Mouse (Mus musculus) lung, postnatal 10 days (tissue): Measurements from ENCODE around the gene Asb4.

Experiments
- DNase-seq: peaks from one replicate; pipeline ENCODE4 v3.0.0; 2021

Asb4 gene

DNA sequence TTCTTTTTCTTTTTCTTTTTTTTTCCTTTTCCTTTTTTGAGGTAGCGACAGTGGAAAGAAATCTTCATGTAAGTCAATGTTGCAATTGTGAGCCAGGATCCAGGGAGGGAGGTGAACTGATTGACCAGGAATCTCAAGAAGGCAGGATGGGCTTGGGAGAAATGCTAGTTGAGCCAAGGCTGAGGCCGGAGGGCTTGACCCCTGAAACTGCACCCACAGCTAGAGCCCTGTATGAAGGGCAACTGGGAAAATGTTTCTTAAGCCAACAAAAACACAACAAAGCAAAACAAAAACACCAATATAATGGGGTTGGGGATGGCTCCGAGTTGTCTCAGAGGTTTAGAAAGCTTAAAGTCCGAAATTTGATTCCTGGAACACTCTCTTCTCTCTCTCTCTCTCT is 65.2 kb downstream of the Asb4 start:
- no peak for DNase-seq

DNA sequence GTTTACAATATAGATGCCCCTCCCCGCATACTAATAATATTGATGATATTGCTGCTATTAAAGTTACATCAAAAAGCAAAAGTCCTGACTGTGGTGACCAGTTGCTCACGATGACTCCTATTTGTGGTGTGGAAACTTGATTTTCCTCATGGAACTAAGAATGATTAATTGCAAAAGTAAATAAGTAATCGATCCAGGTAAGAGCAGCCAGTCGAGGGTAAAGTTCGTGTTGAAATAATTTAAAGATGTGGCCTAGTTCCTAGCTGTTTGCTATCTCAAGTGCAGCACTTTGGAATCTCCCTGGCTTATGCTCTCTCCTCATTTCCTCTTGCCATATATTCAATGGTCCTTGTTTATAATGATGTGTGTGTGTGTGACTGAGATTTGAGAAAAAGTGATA is 66.7 kb downstream of the Asb4 start:
- DNase-seq = no peak

DNA sequence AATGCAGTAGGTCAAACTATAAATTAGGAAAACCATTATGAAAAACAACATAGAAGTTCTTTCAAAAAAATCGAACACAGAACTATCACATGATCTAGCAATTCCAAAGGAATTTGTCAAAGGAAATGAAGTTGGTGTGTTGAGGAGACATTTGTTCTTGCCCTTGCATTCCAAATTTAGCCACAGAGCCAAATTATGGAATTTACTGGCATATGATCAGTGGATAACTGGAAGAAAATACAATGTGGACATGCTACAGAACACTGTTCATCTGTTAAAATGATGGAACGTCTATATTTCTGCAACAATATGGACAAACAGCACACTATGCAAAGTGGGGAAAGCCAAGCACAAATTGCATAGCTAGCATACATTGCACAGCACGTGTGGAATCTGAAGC is 72.7 kb downstream of the Asb4 start:
- no peak for DNase-seq

DNA sequence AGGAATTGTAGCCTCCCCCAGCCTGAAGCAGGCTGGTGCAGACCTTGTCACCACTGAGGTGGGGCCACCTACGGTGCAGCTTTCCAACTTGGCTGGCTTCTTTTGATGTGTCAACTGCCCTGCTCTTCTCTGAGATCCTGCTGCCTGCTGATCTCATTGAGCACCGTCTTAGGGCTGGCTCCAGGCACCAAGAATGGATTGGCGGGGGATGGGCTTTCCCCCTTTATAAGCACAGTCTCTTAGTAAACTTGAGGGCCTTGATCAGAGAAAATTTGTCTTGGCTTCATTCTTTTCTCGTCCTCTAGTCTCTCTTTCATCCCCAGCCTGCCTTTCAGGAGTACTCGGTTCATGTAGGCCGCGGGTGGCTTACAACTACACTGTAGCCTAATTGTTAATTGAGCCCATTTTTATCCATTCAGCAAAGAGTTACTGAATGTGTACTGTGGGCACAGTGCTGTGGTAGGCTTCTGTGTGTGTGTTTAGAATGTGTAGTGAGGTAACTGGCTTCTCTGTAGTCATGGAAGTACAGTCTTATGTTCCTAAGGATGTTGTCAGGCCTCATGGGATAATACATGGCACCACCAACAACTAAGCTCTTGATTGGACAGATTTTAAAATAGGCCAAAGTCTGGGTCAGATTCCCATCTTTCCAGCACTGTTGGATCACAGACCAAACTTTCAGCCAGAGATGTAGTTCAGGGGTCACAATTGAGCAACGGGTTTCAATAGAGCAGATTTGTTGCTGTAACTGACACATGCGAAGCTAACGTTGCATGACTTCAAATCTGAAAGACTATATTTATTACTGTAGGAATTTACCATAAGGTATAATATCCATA is 87.5 kb downstream of the Asb4 start:
- DNase-seq = no peak

DNA sequence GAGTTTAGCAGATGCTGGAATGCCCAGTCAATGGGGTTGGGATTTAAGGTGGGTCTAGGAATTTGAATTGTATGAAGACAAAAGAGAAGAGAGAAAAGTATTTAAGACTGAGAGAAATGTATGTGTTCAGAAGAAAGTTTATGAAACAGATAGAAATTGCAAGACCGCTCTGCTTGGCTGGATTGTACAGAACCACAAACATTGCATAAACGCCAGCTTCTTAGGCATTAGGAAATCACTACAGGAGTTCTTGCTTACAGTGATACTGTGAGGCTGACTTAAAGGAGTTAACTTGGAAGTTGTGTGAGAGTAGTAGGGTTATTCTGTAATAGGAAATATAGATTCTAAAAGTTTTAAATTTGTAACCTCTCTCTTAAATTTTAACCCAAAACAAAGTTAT is 89.5 kb downstream of the Asb4 start:
- DNase-seq = no peak

DNA sequence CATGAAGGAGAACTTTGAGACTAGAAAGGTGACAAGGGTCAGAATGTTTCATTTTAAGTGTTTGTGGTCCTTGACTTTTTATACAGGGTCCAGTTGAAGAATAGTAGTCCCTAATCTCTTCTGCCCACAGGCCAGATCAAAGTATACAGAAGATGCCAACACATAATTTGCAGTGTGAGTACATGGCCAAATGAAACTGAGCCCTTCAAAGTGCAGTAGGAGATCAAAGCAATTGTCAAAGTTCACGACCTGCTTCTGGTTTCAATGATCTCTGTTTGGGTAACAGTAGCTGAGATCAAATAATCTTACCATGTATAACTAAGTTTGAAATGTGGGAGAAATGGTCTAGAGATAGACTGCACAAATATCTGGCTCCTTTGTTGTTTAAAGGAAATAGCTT is 90.8 kb downstream of the Asb4 start:
- no peak for DNase-seq

DNA sequence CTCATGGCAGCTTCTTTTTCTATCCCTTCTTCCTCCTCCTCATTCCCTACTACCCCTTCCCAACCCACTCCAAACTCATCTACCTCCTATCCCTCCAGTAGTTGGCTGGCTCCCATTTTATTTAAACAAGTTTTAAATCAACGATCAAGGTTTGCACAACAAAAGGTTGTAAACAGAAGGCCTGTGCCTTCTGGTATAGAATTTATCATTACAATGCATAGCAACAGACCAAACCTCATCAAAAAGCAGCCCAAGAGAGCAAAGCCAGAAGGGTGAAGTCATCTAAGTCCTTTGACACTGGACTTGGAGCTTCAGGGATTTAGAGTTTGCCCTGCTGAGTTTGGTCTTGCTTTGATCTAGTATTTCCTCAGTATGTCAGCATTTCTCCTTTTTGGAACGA is 97.9 kb downstream of the Asb4 start:
- DNase-seq = no peak

DNA sequence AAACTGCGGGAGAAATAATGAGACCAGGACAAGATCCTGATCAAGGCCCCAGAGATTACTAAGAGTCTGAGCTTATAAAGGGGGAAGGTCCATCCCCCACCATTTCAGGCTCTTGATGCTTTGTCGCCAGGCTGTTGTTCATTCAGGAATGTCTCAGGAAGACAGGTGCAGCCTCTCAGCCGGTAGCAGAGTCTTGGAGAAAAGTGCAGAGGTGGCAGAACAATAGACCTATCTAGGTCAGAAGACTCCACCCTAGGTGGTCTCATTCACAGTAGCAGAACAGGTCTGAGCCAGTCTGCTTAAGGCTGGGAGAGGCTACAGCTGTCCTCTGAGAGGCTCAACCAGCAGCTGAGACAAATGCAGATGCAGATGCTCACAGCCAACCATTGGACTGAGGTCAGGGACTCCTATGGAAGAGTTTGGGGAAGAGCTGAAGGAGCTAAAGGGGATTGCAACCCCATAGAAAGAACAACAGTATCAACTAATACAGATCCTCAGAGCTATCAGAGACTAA is 99.1 kb downstream of the Asb4 start:
- no peak for DNase-seq
